Mouse (Mus musculus): ENCODE measurements at regions not wholly inside any gene's neighbourhood (a gene's known extent, or its start where the extent isn't known, plus 50 kb on each side); places are given as distances from the start of the nearest gene placed in this dataset.

GRCm38 (mm10) chr9:113295850-113296467 lies 412.1 kb downstream of the Pdcd6ip start:
- DNase-seq, result no peak

- DNase-seq, result no peak
Measured at GRCm38 (mm10) chr9:113287397-113287796, 420.7 kb downstream of the Pdcd6ip start.

DNA sequence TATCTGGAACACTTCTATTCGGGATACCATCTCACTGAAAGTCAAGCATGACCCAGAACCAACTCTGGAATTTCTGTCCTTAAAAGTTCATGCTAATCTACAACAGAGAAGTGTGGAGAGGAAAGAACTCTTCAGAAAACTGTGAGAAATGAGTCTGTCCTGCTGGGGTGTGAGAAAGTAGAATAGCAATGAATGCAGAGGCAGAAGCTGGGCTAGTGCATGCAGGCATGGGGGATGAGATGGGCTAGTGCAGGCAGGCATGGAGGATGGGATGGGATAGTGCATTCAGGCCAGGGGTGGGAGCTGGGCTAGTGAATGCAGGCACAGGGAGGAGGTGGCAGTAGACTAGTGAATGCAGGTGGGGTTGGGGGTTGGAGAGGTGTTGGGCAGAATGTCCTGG lies 424.8 kb downstream of the Pdcd6ip start:
- no peak for DNase-seq

DNA sequence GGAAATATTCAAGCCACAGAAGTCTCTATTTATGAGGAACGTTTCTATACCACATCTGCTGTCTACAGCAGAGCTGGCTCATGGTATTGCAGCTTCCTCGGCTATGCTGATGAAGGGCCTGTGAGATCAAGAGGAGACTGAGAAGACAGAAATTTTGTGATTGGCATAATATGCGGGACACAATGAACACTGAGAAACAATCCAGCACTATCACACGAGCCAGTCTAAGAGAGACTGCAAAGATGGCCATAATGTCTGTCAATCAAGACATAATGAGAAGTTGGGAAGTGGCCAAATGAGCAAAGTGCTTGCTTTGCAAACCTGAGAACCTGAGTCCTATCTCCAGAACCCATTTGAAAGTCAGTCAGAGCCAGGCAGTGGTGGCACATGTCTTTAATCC lies 437.5 kb downstream of the Pdcd6ip start:
- DNase-seq, result no peak

- DNase-seq, result no peak
Measured at GRCm38 (mm10) chr9:113267696-113268095, 440.4 kb downstream of the Pdcd6ip start.

DNA sequence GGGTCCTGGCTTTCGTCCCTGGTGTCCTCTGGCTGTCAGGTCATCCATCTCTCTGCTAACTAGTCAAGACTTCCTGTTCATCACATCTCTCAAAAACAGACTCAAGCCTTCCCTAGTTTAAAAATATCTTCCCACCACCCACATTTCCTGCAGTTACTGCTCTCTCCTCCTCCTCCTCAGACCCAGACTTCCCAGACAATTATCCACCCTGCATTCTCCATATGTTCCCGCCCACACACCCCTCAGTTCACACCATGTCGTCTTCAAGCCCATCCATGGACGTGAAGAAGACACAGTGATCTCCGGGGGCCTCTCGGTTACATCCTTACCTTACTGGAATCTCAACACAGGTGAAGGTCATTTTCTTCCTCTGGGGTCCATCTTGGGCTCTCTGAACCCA lies 444.4 kb downstream of the Pdcd6ip start:
- peak; percentile 55 for DNase-seq

DNA sequence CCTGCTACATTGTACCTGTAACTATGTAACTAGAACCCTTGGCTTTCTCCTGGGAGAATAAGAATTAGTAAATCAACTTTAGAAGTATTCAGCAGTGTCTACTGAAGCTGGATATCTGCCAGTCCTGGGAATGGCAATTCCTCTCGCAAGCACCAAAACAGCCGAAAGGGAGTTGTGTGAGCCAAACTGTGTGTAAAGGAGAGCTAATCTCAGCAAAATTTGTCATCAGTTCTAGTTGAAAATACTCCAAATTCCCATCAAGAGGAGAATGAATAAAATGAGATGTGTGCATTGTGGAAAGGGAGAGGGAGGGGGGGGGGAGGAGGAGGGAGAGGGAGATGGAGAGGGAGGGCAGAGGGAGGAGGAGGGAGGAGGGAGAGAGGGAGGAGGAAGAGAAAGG lies 447.8 kb downstream of the Pdcd6ip start:
- no peak for DNase-seq

DNA sequence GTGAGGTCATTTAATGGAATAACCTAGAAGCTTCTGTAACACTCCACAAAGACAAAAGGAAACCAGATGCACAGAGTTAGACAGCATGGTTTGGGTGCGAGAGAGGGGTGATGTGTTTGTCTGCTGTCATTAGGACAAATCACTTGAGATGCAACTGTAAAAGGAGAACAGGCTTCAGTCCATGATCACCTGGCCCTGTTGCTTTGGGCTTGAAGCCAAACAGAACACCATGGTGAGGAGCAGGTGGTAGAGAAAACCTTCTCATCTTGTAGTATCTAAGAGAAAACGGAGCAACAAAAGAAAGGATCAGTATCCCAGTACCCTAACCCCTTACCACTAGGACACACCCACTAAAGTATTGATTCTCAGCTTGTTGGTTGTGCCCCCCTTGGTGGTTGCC lies 449.5 kb downstream of the Pdcd6ip start:
- no peak for DNase-seq

GRCm38 (mm10) chr9:113248703-113249274 lies 459.3 kb downstream of the Pdcd6ip start:
- DNase-seq, result peak; percentile 31

DNA sequence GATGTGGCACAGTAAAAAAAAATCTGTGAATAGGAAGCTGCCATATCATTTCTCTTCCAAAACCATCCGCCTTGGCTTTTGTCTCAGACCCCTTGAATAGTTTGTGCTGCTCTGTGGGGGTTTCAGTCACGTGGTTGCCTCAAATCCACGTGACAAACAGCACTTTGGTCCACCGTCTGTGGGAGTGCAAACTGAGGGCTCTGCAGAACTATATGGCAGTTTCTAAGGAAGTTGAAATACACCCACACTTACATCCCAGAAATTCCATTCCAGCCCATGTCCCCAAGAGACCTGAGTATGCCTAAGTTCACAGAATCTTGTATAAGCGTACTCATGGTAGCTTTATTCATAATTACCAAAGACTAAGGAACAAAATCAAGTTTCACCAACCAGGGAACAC lies 460.1 kb downstream of the Pdcd6ip start:
- peak; percentile 44 for DNase-seq

DNA sequence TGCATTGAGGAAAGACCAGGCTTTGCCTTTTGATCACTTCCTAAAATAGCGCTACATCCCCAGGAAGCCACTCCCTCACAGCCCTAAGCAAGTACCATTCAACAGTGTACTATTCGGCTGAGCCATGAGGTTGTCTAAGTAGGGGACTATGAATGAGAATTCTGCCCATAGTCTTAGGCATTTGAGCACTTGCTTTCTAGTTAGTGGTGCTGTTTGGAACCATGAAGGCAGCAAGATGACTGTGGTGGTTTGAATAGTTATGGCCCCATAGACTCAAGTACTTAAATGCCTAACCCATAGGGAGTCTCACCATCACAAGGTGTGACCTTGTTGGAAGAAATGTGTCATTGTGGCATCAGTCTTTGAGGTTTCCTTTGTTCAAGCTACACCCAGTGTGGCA lies 464.2 kb downstream of the Pdcd6ip start:
- DNase-seq, result no peak

DNA sequence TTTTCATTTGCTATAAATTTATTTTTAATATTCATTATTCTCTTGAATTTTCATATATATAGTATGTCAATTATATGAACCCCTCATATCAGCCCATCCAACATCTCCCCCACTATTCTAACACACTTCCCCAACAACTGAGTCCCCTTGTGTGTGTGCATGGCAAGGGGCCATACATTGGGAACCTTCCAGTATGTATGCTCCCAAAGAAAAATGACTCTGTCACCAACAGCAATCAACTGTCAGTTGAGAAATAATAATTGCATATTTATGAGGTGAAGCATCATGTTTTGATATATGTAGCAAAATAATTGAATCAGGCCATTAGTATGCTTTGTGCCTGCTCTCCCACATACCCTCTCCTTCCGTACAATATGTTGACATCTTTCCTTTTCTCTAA lies 474.7 kb downstream of the Pdcd6ip start:
- no peak for DNase-seq

GRCm38 (mm10) chr9:113229391-113229790 lies 478.7 kb downstream of the Pdcd6ip start:
- DNase-seq, result no peak

- no peak for DNase-seq
Measured at GRCm38 (mm10) chr9:113213930-113214329, 494.1 kb downstream of the Pdcd6ip start.

DNA sequence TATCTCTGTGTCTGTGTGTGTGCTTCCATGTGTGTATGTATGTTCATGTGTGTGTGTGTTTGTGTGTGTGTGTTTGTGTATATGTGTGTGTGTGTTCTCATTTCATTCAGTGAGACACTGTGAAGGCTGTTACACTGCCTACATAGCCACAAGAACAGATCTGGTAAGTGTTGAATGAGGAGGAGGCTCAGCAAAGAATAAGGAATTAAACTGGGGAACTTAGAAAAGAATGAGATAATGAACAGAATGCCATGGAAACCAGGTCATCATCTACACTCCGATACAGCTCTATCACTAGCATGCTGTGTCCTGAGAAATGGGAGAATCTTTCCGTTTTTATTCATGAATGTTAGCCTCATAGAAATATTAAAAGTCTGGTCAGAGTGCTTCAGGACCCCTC lies 495.7 kb downstream of the Pdcd6ip start:
- DNase-seq, result no peak

GRCm38 (mm10) chr9:113208181-113208580 lies 499.9 kb downstream of the Pdcd6ip start:
- DNase-seq, result no peak

DNA sequence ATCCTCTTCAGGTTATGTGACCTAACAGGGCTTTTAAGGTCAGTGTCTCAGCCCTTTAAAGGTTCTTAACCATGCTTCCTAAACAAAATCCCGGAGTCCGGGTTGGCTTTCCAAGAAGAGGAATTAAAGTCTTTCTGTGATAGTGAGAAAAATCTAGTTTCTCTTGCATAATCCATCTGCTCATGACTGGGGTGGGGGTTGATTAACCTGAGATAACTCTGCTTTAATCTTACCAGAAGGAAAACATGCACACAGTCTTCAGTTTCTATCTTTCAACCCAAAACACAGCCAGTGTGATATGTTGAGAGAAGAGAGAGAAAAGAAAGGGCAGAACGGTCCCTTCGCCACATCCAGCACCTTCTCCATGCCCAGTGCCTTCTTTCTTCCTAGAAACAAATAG lies 508.8 kb downstream of the Pdcd6ip start:
- DNase-seq, result no peak

DNA sequence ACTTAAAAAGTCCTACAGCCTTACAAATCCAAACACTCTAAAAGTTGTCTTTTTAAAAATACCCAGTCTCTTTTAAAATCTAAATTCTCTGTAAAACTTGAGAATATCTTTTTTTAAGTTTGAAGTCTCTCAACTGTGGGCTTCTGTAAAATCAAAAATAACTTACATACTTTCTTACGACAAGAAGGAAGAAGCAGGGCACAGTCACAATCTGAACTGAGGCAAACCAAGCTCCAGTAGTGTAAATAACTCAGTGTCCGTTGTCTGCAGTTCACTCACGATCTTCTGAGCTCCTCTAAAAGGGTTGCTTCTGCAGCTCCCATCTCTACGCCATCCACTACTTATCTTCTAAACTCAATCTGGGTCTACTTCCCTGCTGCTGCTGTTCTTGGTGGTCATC lies 512.5 kb downstream of the Pdcd6ip start:
- DNase-seq, result no peak

DNA sequence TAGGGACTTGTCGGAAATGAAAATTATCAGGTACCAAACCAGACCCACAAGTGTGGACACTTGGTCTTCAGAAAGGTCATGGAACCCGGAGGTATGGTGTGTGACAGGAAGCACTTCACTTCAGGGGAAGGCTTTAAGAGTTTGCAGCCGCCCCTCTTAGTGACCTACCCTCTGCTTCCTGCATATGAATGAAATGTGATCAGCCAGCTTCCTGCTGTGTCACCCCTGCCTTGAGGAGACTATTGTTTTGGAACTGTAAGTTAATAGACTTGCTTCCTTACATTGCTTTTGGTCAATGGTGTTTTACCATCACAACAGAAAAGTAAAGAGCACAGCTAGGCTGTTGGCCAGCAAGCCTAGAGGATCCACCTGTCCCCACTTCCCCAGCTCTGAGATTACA lies 515.3 kb downstream of the Pdcd6ip start:
- no peak for DNase-seq

- DNase-seq, result no peak
Measured at GRCm38 (mm10) chr9:113191163-113191562, 516.9 kb downstream of the Pdcd6ip start.

GRCm38 (mm10) chr9:113181182-113181581 lies 526.9 kb downstream of the Pdcd6ip start:
- DNase-seq, result no peak

DNA sequence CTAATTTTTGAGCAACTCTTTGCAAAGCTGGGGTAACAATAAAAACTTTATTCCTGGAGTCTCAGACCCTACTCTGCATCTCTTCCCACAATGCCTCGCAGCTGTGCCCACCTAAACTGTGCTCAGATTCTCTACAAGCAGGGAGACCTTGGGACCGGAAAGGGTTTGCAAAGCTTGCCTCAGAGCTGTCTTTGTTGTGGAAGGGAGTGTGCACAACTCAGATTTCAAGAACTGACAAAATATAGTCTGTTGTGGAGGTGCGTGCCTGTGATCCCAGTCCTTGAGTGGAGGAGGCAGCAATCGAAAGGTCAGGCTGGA lies 530.2 kb downstream of the Pdcd6ip start:
- DNase-seq, result no peak

DNA sequence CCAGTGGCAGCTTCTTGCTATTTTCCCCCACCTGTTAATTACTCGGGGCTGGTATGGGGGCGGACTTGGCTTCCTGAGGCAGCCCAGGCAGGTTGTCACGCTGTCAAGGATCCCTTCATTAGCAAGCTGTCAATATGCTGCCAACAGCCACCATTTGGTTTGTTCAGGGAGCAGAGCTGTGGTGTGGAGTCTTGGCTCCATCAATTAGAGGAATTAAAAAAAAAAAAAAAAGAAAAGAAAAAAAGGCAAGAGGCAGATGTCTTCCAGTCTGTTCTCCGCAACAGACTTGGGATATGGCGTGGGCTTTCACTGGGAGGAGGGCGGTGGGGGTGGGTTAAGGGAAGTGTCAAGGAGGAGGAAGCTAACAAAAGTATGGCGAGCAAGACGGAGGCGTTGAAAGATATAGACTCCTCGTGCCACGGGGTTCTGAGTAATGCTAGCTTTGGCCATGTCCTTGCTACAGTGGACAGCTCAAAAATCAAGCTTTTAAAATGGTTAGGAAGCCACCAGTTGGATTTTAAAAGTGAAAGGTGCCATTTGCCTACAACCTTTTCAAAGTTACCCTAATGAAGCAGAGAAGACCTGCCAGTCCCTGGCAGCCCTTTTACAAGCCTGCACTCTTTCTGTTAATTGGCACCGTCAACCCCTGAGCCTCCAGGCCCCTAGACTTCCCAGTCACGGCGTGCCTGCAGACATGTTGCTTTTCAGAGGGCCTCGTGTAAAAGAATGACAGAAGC lies 530.7 kb downstream of the Pdcd6ip start:
- peak; percentile 56 for DNase-seq

GRCm38 (mm10) chr9:113171767-113172405 lies 536.2 kb downstream of the Pdcd6ip start:
- no peak for DNase-seq
